16 mouse cellular contexts compared by ENCODE assay signal in the genomic region with DNA sequence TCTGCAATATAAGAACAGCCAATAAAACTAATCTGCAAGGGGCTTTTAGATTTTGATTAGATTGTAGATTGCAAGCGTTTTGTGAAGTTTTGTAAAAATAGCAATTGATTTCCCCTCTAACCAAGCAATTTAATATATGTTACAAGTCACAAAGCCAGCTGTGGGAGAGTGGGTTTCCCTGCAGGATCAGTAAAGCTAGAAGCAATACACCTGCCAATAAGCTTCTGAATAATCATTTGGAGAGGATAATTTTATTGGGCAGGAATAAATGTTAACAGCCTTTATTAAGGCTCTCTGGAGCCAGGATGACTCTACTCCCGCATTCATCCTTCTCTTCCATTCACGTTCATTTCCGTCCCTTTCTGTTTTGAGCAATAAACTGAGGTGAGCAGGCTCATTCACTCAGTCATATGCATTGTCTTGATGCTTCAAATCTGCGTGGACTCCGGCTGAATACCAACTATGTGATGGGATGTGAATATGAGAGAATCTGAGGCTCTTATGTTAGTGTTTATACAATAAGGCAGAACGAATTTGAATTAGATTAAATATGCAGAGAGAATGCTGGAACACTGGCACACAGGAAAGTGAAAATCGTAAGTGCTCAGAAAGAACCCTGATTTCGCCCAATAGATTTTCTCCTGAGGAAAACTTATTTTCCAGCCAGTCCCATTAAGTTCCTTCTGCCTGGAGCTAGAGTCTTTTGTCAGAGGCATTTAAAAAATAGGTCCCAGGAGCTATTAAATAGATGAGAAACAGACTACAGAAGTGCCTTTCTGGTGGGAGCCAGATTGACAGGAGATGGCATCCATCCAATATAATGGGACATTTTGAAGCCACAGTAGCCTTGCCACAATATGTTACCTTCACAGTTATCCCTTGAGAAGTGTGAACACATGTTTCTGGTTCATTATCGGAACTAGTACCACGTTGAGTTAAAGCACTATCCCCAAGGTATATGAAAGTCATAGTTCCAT.
DNase-seq lines count a peak whose midpoint lies in the region; ATAC-seq and TF ChIP-seq lines count a peak whose summit lies in the region.
"Had no signal": no experiment of that assay in that cellular context is flagged by ENCODE, and none has a peak within 500 bp of the region (broad histone marks: within the 10 kb centered on the region; RNA-seq: fewer than 3 reads in every experiment).

No protein-coding gene starts in this region.

- no peak overlapping the region for H3K4me3 ChIP-seq in midbrain, embryonic 13.5 days (replicated peaks)
- H3K4me3 ChIP-seq in midbrain, embryonic 11.5 days (ENCODE audit: low read depth, low read length): no peak overlapping the region
- no peak overlapping the region for H3K4me3 ChIP-seq in forebrain, embryonic 15.5 days
- H3K4me3 ChIP-seq in hindbrain, embryonic 14.5 days (replicated peaks; ENCODE audit: low read length): no peak overlapping the region
- no peak overlapping the region for H3K4me3 ChIP-seq in neural tube, embryonic 14.5 days (ENCODE audit: low read depth, low read length)
- H3K4me3 ChIP-seq in thymus, adult 2 months (ENCODE audit: control insufficient read depth, insufficient read depth, low read length): no peak overlapping the region
- H3K4me3 ChIP-seq in liver, embryonic 11.5 days (ENCODE audit: low read depth, low read length): no peak overlapping the region
- H3K4me3 ChIP-seq: erythroblast, embryonic 14.5 days; heart, embryonic 13.5 days; stomach, embryonic 15.5 days had no signal

- 65% methylated on average over 11 of the region's 11 CpGs for WGBS in midbrain, embryonic 13.5 days
- 83% methylated on average over 11 of the region's 11 CpGs for WGBS in midbrain, embryonic 11.5 days
- whole genome bisulfite sequencing in forebrain, embryonic 15.5 days: 53% methylated on average over 11 of the region's 11 CpGs
- WGBS in hindbrain, embryonic 14.5 days: 46% methylated on average over 11 of the region's 11 CpGs
- 36% methylated on average over 11 of the region's 11 CpGs for WGBS in neural tube, embryonic 14.5 days
- 82% methylated on average over 11 of the region's 11 CpGs for WGBS in thymus, adult 2 months
- 73% methylated on average over 11 of the region's 11 CpGs for WGBS in liver, embryonic 11.5 days

- H3K27me3 ChIP-seq in midbrain, embryonic 13.5 days: no peaks in the 10 kb centered on the region
- no peaks in the 10 kb centered on the region for H3K27me3 ChIP-seq in midbrain, embryonic 11.5 days (ENCODE audit: control insufficient read depth, insufficient read depth, low read length)
- no peaks in the 10 kb centered on the region for H3K27me3 ChIP-seq in forebrain, embryonic 15.5 days
- no peaks in the 10 kb centered on the region for H3K27me3 ChIP-seq in hindbrain, embryonic 14.5 days (ENCODE audit: control insufficient read depth, insufficient read depth, low read length)
- no peaks in the 10 kb centered on the region for H3K27me3 ChIP-seq in neural tube, embryonic 14.5 days (ENCODE audit: control insufficient read depth, insufficient read depth, low read length)
- H3K27me3 ChIP-seq in thymus, adult 2 months (ENCODE audit: control insufficient read depth, insufficient read depth, low read length): no peaks in the 10 kb centered on the region
- H3K27me3 ChIP-seq in liver, embryonic 11.5 days (replicated peaks; ENCODE audit: control insufficient read depth, insufficient read depth, low read length): no peaks in the 10 kb centered on the region
- H3K27me3 ChIP-seq: heart, embryonic 13.5 days; stomach, embryonic 15.5 days had no signal

- ATAC-seq in midbrain, embryonic 13.5 days: peak; percentile 50; the same call in 1 of the 2 replicates
- no peak for ATAC-seq in midbrain, embryonic 11.5 days (ENCODE audit: low FRiP score)
- peak; percentile 58 for ATAC-seq in forebrain, embryonic 15.5 days (replicated peaks)
- peak; percentile 48 for ATAC-seq in hindbrain, embryonic 14.5 days (ENCODE audit: low FRiP score)
- ATAC-seq in neural tube, embryonic 14.5 days (ENCODE audit: low read depth): peak; percentile 82
- no peak for ATAC-seq in liver, embryonic 11.5 days (replicated peaks; ENCODE audit: low FRiP score)

- no peaks in the 10 kb centered on the region for H3K9me3 ChIP-seq in midbrain, embryonic 13.5 days
- H3K9me3 ChIP-seq in midbrain, embryonic 11.5 days (ENCODE audit: control insufficient read depth, low read length): no peaks in the 10 kb centered on the region
- no peaks in the 10 kb centered on the region for H3K9me3 ChIP-seq in forebrain, embryonic 15.5 days
- no peaks in the 10 kb centered on the region for H3K9me3 ChIP-seq in hindbrain, embryonic 14.5 days (ENCODE audit: control insufficient read depth, low read length)
- no peaks in the 10 kb centered on the region for H3K9me3 ChIP-seq in neural tube, embryonic 14.5 days (ENCODE audit: control insufficient read depth, low read length)
- H3K9me3 ChIP-seq in liver, embryonic 11.5 days (ENCODE audit: control insufficient read depth, low read length): no peaks in the 10 kb centered on the region
- H3K9me3 ChIP-seq: heart, embryonic 13.5 days; stomach, embryonic 15.5 days had no signal

- no peak for DNase-seq in midbrain, embryonic 11.5 days (ENCODE audit: low spot score, missing footprints)
- DNase-seq in hindbrain, embryonic 14.5 days (ENCODE audit: low spot score): no peak
- DNase-seq in thymus, adult 2 months: no peak
- no peak for DNase-seq in liver, embryonic 11.5 days (ENCODE audit: low spot score)
- DNase-seq: adrenal gland, postnatal 36 days; kidney, adult 11 months; layer of hippocampus, postnatal 36 days; lung, adult 2 months; spleen, adult 18-20 months had no signal

- no peak for TF ChIP-seq CTCF in thymus, adult 2 months (IDR thresholded peaks at IDR 0.05; ENCODE audit: borderline replicate concordance, control insufficient read depth, extremely low read depth, insufficient read depth, low read length, poor library complexity)

- no peak for TF ChIP-seq POLR2A in thymus, adult 2 months (IDR thresholded peaks at IDR 0.05; ENCODE audit: control insufficient read depth, extremely low read depth, insufficient read depth, low read length, poor library complexity)

- H3K36me3 ChIP-seq in midbrain, embryonic 13.5 days: no peaks in the 10 kb centered on the region
- H3K36me3 ChIP-seq in midbrain, embryonic 11.5 days (ENCODE audit: control insufficient read depth, insufficient read depth, low read length): no peaks in the 10 kb centered on the region
- no peaks in the 10 kb centered on the region for H3K36me3 ChIP-seq in forebrain, embryonic 15.5 days
- no peaks in the 10 kb centered on the region for H3K36me3 ChIP-seq in hindbrain, embryonic 14.5 days (replicated peaks; ENCODE audit: control insufficient read depth, insufficient read depth)
- no peaks in the 10 kb centered on the region for H3K36me3 ChIP-seq in neural tube, embryonic 14.5 days (ENCODE audit: control insufficient read depth, insufficient read depth, low read length)
- no peaks in the 10 kb centered on the region for H3K36me3 ChIP-seq in thymus, adult 2 months (ENCODE audit: control insufficient read depth, insufficient read depth, low read length)
- no peaks in the 10 kb centered on the region for H3K36me3 ChIP-seq in liver, embryonic 11.5 days (ENCODE audit: control insufficient read depth, insufficient read depth, low read length)
- H3K36me3 ChIP-seq: heart, embryonic 13.5 days; stomach, embryonic 15.5 days had no signal

- H3K9ac ChIP-seq in midbrain, embryonic 13.5 days (replicated peaks): no peak overlapping the region
- no peak overlapping the region for H3K9ac ChIP-seq in midbrain, embryonic 11.5 days (ENCODE audit: low read length)
- H3K9ac ChIP-seq in forebrain, embryonic 15.5 days (replicated peaks): no peak overlapping the region
- no peak overlapping the region for H3K9ac ChIP-seq in hindbrain, embryonic 14.5 days
- H3K9ac ChIP-seq in neural tube, embryonic 14.5 days (replicated peaks; ENCODE audit: low read depth, low read length): no peak overlapping the region
- no peak overlapping the region for H3K9ac ChIP-seq in liver, embryonic 11.5 days (ENCODE audit: low read depth, low read length)
- H3K9ac ChIP-seq: heart, embryonic 13.5 days; stomach, embryonic 15.5 days had no signal

- H3K4me1 ChIP-seq in midbrain, embryonic 13.5 days (replicated peaks): no peaks in the 10 kb centered on the region; the same call in 1 of the 2 replicates
- no peaks in the 10 kb centered on the region for H3K4me1 ChIP-seq in midbrain, embryonic 11.5 days (ENCODE audit: control insufficient read depth, insufficient read depth, low read length)
- peaks cover 8% of the 10 kb centered on the region; the same call in 1 of the 2 replicates for H3K4me1 ChIP-seq in forebrain, embryonic 15.5 days
- H3K4me1 ChIP-seq in hindbrain, embryonic 14.5 days (replicated peaks; ENCODE audit: control insufficient read depth, insufficient read depth, low read length): no peaks in the 10 kb centered on the region
- H3K4me1 ChIP-seq in neural tube, embryonic 14.5 days (ENCODE audit: control insufficient read depth, insufficient read depth, low read length): no peaks in the 10 kb centered on the region
- H3K4me1 ChIP-seq in thymus, adult 2 months (replicated peaks; ENCODE audit: control insufficient read depth, insufficient read depth, low read length): no peaks in the 10 kb centered on the region
- no peaks in the 10 kb centered on the region for H3K4me1 ChIP-seq in liver, embryonic 11.5 days (replicated peaks; ENCODE audit: control insufficient read depth, insufficient read depth, low read length)
- H3K4me1 ChIP-seq: heart, embryonic 13.5 days; stomach, embryonic 15.5 days had no signal

- peak overlapping the region; percentile 27; the same call in 1 of the 2 replicates for H3K27ac ChIP-seq in midbrain, embryonic 13.5 days
- H3K27ac ChIP-seq in midbrain, embryonic 11.5 days (ENCODE audit: low read depth, low read length): no peak overlapping the region
- peak overlapping the region; percentile 41 for H3K27ac ChIP-seq in forebrain, embryonic 15.5 days (replicated peaks)
- H3K27ac ChIP-seq in hindbrain, embryonic 14.5 days: peak overlapping the region; percentile 57
- no peak overlapping the region for H3K27ac ChIP-seq in neural tube, embryonic 14.5 days (ENCODE audit: low read depth, low read length)
- H3K27ac ChIP-seq in thymus, adult 2 months (ENCODE audit: control insufficient read depth, insufficient read depth, low read length): no peak overlapping the region
- H3K27ac ChIP-seq in liver, embryonic 11.5 days (ENCODE audit: low read depth, low read length): no peak overlapping the region
- H3K27ac ChIP-seq: heart, embryonic 13.5 days; kidney, postnatal 0 days; stomach, embryonic 15.5 days had no signal

- no peak overlapping the region for H3K4me2 ChIP-seq in midbrain, embryonic 13.5 days (replicated peaks)
- no peak overlapping the region for H3K4me2 ChIP-seq in midbrain, embryonic 11.5 days
- H3K4me2 ChIP-seq in forebrain, embryonic 15.5 days (replicated peaks): no peak overlapping the region
- H3K4me2 ChIP-seq in hindbrain, embryonic 14.5 days (replicated peaks): peak overlapping the region; percentile 27
- peak overlapping the region; percentile 17; the same call in 1 of the 2 replicates for H3K4me2 ChIP-seq in neural tube, embryonic 14.5 days (ENCODE audit: low read depth, low read length)
- H3K4me2 ChIP-seq in liver, embryonic 11.5 days: no peak overlapping the region
- H3K4me2 ChIP-seq: heart, embryonic 13.5 days; stomach, embryonic 15.5 days had no signal

Comparison
In these comparisons a context has a peak if more than half of its experiments do, and no peak if none do; other contexts are left out.
1. ATAC-seq: peak in midbrain, embryonic 13.5 days (single experiment), forebrain, embryonic 15.5 days (single experiment), hindbrain, embryonic 14.5 days (single experiment) and neural tube, embryonic 14.5 days (single experiment); none in midbrain, embryonic 11.5 days (single experiment) and liver, embryonic 11.5 days (single experiment).
2. H3K27ac ChIP-seq: peak in midbrain, embryonic 13.5 days (single experiment), forebrain, embryonic 15.5 days (single experiment) and hindbrain, embryonic 14.5 days (single experiment); none in midbrain, embryonic 11.5 days (single experiment), neural tube, embryonic 14.5 days (single experiment), thymus, adult 2 months (single experiment) and liver, embryonic 11.5 days (single experiment).
3. H3K4me2 ChIP-seq: peak in hindbrain, embryonic 14.5 days (single experiment) and neural tube, embryonic 14.5 days (single experiment); none in midbrain, embryonic 13.5 days (single experiment), midbrain, embryonic 11.5 days (single experiment), forebrain, embryonic 15.5 days (single experiment) and liver, embryonic 11.5 days (single experiment).